Mouse (Mus musculus): ENCODE data around the gene B4galnt1.

DNA sequence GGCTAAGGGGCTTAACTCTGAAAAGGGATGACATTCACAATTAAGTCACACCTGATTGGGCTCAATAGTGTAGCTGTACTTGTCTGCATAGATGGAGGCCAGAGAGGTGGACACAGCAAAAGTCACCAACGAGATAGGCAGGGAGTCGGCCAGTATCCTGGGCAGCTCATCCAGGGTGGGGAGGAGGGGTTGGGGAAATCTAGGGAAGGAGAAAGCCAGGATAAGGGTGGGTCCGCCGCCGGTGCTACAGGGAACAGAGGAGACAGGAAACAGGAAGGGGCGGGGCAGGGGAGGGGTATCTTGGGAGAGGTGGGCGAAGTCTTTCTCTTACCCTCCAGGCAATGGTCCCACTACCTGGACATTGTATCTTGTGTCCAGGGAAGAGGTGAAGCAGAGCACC, 11.7 kb downstream of the B4galnt1 start:
- TF ChIP-seq POLR2A (IDR thresholded peaks at IDR 0.05; ENCODE audit: low read depth, low read length) (no peak), EP300 (IDR thresholded peaks at IDR 0.05; ENCODE audit: low read length) (no peak), TCF12 (IDR thresholded peaks at IDR 0.05; ENCODE audit: low read depth, low read length) (no peak)

Data from CH12.LX (cell line).